Mouse (Mus musculus) right cerebral cortex, adult 18-20 months (tissue): ENCODE results near the gene Egflam.

Source experiments
- DNase-seq: peaks from one replicate; pipeline ENCODE4 v3.0.0; 2022; ENCODE audit warnings: mixed read lengths

The Egflam gene

DNA sequence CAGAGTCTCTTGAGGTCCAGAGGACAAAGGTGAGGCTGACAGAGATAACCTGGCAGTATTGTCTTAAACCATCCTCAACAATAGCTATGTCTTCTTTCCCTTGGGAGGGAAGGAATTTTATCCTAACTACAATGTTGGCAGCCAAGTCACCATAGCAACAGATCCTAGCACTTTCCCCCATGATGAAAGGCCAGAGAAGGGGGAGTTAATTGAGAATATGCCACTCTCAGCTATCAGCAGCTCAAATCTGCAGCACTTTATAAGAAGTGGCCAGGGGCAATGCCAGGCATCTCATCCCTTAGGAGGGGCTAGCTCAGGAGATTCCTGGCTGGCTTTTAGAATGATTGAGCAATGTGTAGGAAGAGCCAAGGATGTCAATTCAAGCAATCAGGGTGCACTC is 105.3 kb downstream of the Egflam start:
- DNase-seq = no peak

DNA sequence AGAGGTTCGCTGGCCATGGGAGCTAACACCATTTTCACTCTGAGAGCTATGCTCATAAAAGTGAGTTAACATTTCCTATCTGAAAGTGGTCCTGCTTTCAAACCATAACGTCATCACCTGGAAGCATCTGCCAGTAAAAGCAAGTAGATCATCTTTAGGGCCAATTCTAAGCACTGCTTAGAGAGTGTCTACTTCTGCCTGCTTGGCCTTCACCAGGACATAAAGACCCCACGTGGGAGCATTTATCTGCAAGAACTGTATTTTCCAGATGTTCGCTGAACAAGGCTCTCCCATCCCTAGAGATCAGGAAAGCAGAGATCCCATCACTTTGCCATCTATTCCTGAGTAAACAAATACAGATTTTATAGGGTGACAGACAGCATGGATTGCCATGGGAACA is 108.2 kb downstream of the Egflam start:
- no peak for DNase-seq

DNA sequence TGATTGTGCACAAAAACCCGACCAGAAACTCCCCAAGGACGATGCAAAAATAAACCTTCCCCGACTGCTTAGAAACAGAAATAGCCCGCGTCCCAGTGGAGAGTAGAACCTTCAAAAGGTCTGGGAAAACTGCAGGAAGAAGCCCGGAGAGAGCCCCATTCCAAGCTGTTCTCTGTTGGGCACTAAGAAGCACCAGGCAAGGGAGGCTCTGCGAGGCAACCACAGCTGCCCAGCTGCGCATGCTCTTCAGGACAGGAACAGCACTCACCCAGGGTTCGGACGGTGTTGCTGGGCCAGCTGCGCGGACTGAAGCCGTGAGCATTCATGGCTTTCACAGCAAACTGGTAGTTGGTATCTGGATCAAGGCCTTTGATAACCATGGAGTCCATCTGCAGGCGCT is 108.7 kb downstream of the Egflam start:
- DNase-seq = no peak

DNA sequence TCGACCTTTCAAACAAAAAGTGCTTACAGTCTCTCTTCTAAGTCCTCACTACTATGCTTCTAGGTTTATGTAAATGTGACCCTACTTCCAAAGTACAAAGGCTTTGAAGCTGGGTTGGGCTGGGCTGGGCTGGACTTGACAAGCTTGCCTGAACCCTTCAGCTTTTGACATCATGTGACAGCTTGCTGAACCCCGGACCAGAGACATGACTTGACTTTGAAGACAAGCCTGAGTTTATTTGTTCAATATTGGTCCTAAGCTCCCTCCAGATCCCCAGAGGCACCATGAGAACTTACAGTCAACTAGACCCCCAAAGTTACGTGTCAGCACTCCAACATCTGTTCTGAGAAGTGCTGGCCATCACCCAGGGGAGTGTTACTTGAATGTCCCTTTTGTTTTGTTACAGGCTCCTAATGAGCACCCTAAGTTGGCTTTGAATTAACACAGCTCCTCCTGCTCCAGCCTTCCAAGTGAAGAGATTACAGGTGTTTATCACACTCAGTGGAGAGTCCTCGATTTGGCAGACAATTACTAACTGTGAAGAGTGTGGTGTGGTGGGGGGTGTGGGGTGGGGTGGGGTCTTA is 109.3 kb downstream of the Egflam start:
- no peak for DNase-seq

DNA sequence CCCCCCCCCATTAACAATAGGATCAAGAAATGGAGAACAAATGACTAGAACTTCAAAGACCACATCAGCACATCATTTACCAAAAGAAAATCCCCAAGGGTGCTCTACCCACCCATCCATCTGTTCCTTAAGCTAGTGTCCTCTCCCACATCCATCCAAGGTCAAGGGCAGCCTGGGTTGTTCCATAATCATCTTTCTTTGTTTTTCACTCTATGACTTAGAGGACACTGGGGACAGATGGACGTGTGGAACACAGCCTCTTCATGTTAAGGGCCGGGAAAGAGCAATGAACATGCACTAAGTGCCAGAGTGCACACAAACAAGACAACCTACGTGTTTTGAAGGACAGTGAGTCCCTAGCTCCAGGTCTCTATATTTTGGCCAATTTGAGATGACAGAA is 110.3 kb downstream of the Egflam start:
- DNase-seq = no peak

DNA sequence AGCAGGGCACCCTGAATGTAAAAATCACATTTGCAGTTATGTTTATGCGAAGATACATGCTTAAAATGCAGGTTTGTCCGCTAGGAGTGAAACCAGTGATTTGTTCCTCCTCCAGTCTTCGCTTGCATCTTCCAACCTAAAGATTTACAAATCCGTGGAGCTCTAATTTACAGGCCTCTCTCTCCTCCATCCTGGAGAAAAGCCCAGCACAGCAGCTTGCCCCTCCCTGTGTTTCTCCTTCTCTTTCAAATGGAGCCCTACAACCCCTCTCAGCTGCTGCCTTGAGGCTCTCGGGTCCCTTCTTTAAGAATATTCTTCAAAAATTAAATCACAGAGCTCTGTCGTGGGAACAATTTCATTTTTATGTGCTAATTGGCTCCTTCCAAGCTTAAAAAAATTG is 116.6 kb downstream of the Egflam start:
- no peak for DNase-seq

DNA sequence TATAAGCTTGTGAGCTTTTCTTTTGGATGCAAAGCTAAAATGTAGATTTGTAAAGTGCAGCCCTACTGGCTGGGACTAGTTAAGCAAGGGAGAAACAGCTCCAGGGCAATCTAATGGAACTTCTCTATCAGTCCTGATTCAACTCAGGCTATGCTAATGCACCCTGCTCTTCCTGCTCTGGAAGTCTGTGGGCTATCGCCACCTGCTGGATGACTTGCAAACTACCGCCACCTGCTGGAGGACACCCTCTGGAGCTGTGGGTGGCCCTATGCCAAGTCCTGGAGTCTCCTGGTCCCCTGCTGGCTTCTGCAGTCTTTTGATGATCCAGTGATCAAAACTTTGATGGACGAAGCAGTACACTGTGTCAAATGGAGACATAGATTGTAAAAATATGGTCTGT is 134.4 kb downstream of the Egflam start:
- peak; percentile 78 for DNase-seq

DNA sequence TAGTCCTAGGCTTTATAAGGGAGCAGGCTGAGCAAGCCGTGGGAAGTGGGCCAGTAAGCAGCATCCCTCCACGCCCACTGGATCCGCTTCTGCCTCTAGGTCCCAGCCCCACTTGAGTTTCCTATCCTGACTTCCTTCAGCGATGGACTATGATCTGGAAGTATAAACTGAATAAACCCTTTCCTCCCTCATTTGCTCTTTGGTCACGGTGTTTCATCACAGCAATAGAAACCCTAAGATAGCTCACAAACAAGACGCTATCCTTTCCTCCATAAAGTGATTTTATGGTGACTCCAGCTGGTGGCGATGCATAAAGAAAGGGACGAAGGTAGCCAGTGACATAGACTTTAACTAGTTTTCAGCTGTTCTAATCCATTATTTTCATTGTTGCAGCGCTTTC is 134.9 kb downstream of the Egflam start:
- no peak for DNase-seq

DNA sequence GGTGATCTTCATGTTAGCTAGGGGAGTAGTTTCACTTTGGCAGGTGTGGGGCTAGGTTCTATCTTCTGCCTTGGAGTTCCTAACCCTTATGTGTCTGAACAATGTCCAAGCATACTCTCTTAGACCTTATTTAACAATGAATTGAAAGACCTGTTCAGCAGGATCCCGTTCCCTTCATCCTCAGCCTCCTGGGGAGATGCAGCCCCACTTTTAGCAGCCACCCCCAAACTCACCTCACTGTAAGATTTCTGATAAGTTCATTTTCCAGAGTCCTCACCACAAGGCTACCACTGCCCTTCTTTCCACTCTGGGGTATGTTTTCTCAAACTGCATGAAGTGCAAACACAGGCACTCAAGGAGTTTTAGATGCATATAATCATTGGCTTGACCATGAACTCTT is 136.8 kb downstream of the Egflam start:
- no peak for DNase-seq

DNA sequence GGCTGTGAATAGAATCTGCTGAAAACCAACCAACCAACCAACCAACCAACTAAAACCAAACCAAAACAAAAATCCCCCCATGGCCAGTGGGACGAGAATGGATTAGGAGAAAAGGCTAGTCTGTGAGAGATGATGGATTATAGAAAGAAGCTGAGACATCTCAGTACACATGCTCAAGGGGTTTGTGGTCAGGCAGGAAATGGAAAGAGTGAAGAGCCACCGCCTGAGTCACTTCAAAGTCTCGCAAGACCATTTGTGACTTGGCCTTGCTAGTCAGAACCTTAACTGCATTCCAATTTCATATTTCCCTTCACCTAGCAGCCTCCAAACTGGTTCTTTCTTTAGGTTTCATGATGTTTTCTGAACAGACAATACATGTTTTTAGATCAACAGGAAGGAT is 141.6 kb downstream of the Egflam start:
- no peak for DNase-seq

DNA sequence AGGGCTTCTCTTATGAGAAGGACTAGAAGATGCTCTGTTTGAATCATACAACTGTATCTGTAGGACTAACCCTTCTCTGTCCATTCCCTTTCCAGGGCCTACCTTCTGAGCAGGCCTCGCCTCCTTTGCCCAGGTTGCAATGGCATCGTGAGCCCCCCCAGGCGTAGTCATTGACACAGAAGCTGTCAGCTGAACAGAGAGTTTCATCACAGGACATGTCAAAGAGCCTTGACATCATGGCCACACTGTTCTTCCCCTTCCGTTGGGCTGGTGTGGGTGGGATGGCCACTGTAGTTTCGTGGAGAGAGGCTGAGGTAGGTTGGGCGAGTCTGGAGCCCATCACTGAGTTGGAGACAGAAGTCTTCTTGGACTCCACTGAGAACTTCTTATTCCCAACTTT is 144.9 kb downstream of the Egflam start:
- no peak for DNase-seq

DNA sequence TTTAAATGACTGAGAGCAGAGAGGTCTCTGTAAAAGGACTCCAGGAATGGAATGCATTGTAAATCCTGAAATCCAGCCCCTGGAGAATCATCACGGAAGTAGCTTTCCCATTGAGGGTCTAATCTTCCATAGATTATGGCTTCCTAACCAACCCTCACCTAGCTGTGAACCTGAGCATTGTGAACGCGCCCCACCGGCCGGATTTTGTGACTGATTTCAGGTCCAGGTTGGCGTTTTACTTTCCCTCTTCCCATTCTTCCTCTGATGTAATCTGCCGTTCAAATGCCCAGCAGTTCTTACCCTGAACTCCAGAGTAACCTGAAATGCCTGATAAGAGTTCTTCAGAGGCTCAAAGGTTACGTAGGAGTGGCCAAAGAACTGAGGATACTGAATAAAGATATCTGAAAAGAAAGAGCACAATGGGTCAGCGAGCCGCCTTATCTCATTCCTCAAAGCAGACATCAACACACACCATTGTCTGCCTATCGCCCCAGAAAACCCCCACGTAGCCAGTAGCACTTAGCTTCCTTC is 146.0 kb downstream of the Egflam start:
- DNase-seq = no peak

DNA sequence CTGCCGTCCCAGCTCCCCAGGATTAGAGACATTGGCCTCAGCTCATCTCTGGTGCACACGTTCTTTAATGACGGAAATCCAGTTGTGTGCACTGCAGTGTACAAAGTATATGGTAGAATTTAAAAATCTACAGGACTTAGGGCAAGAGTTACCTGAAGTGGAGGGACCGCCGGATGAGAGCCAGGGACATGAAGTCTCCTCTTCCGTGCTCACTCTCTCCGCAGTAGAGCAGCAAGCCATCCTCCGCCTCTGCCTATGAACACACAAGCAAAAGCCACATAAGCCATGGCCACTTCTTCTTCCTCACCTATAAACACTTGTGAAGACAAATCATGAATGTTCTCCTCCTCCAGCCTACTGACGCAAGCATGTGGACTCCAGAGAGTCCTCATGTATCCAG is 147.2 kb downstream of the Egflam start:
- DNase-seq = no peak

DNA sequence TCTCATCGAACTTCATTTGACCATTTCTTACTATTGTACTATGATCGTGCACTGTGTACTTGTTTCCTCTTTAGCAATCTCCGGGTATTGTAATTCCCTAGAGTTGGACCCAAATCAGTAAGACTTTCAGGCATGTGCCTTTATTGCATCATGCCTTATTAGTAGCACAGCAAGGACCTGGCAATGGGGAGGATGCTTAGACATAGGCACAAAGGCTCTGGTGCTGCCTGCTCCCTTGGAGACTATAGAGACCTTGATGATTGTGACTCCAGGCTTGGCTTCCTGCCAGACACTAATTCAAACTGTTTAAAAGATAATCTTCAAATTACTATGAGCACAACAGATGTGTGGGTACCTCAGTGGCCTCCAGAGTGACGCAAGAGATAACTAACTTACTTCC is 149.0 kb downstream of the Egflam start:
- no peak for DNase-seq

DNA sequence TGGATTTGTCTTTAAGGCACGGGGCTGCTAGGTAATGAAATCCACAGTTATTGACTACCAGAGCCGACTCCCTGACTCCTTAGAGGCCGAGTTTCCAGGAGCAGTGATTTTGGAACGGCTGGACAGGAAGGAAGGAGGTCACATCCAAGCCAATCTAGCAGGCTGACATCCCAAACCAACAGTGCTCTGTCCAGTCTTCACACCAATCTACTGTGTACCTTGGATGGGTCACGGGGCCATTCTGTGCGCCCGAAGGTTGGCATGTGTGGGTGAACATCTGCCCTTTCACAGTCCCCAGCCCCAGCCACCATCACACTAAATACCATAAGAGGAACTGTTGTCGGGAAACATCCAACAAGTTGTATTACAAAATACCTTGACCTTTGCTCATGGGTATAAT is 150.9 kb downstream of the Egflam start:
- no peak for DNase-seq

DNA sequence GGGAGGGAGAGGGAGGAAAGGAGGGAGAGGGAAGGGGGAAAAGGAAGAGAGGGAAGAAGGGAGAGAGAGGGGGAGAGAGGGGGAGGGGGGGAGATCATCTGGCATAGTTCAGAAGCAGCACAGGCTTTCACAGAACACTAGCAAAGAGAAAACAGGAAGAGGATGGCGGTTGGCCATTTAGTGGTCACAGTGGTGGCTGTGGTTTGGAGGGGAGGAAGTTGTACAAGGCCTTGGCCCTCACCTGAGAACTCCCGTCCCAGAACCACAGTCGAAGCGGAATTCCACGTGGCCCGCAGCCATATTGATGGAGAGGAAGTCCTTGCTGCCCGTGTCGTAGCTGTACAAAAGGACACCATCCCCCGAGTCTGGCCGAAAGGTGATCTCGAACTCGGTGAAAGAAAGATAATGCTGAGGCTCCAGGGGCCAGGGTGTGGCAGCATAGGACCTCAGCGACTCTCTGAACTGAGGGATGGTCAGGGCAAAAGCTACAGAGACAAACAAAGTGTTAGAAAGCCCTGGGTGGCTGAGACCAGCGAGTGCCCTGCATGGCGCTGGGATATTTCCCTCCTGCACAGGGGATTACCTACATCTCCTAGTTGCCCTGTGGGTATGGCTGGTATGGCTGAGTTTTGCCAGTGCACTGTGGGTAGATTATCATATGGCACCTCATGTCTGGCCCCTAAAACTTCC is 155.9 kb downstream of the Egflam start:
- DNase-seq = no peak

DNA sequence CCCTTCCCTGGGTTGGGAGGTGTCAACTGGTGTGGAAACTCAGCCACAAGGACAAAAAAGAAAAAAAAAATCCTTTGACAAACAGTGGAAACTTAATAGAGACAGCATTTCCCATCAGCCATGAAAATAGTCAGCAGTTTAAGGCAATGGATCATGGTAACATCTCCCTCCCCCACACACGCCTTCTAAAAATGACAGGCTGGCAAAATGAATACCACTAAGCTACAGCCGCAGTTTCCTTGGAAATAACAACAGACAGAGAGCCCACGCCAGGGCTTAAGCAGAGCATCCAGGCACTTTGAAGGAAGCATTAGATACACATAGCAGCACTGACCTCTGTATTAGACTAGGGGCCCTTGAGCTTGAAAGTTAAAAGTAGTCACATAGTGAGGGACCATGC is 157.2 kb downstream of the Egflam start:
- peak; percentile 54 for DNase-seq

DNA sequence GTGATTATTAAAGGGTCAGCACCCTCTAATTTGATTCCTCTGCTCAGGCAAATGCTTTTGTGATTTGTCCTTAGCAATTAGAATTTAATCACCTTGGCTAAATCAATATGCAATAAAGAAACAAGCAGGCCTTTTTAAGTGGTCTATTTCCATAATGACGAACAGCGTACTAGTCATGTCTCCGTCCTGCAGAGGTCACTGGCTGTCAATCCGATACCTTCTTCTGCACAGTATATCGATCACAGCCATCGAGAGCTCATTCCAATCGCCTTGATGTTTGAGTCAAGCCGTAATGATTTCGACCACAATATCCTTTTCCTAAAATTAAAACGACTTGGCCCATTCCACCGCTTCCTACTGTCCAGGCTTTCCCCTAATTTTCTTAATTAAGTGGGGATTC is 158.3 kb downstream of the Egflam start:
- DNase-seq = no peak

DNA sequence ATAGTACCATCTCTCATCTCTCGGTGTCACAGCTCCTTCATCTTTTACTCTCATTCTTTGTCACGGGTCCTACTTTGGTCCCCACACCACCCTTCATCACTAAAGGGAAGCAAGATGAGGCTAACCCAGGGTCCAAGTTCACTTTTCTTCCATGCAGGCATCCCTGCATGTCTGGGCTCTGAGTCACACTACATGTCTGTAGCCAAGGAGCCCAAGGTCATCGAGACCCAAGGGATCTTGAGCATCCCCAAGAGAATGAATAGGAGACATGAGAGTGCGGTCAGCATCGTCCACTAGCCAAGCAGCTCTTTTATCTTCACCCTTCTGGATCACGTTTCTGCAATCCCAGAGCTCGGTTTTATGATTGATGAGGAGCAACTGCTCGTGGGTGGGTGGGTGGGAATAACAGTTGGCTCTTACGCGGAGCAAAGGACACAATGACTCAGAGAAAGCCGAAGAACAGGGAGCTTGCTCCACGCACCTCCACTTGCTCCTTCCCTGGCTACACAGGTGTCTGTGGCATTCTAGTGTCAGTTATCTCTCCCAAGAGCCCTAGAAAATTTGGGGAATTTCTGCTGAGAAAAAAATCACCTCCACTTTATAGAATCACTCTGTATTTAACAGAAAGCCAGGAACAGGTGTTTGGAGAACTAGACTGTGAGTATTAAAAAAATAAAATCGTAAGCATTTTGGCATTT is 164.7 kb downstream of the Egflam start:
- DNase-seq = no peak

DNA sequence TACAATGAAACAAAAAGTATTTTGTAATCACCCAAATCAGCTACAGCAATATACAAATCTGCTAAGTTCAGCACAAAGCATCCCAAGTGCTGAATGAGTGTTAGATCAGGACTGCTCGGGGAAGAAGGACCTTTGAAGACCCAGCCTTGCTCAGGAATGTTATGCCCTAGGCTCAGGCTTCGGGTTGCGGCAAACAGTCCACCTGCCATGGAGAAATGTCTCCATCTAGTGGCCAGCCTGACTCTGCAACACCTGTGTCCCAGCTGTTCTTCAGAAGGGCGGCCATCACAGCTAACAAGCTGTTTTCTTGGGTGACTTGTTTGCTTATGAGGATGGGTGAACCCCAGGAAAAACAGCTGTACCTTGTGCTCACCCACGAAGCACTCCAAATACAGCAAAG is 172.0 kb downstream of the Egflam start:
- peak; percentile 75 for DNase-seq

DNA sequence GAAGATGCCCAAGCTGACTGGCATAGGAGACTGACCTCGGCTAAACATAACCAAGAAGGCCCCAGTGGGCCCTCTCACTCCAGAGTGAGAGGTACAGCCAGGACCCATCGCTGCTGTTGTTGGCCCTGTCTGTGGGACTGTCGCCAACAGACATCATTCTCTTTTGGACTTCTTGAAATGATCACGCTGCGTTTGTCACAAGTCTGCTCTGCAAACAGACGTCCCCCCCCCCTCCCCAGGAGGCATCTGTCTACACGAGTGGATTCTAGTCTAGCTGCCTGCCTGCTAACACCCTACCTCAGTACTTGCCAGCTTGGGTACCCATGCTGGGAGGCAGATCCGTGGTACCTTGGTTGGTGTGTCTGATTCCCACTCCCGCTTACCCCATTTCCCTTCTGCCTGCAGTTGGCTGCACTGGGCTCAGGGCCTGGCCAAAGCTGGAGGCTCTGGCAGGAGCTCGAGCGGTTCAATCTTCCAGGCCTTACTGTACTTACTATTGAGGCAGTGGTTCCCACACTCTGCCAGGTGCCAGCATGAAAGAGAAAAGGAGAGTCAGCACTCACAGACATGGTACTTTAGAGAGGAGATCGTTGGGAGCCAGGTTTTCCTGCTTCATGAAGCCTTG is 173.9 kb downstream of the Egflam start:
- no peak for DNase-seq

DNA sequence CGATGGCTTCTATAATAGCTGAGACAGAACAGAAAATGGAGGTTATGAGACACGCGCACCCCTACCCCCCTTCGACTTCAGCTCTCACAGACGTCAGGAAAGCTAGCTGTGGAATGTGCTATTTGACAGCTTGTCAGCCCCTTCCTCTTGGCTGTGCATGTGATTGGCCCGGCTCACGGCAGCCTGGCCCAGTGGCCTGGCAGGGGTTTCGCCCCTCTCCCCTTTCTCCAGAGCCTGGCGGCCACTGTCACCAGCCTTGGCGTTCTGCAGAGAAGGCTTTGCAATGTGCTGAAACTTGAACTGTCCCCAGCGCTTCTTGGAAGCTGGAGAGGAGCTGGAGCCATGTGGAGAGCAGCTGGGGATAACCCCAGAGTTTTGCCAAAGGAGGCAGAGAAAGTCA is 175.4 kb downstream of the Egflam start:
- no peak for DNase-seq

DNA sequence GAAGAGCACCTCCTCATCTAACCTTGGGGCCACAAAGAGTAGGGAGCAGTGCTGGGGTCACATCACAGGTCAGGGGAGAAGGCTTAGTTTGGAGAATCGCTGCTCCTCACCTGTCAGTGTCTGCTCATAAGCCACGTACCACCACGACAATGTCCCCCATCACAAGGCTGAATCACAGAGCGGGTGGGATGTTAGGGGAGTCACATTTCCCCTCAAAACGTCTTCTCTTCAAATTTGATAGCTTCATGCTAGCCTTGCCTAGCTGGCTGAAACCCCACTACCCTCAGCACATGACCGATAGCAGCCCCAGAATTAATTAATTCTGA is 181.0 kb downstream of the Egflam start:
- DNase-seq = no peak
